Mouse (Mus musculus) heart, embryonic 16.5 days (tissue): Measurements from ENCODE around the gene Hk2. TPM values are rescaled to one million over a fixed set of nuclear protein-coding genes. Genes with fewer than 3 reads are reported as not detected.
A peak's percentile ranks its signal among the peaks of the same experiment; 100 is the strongest.

ENCODE experiments used
- ATAC-seq: fragments of 200-750 bp; cut with Nextera tagmentation; replicated peaks from 2 replicates; pipeline ENCODE4 v1.8.0; 2017; ENCODE audit warnings: moderate number of reproducible peaks; ENCODE audit not compliant: insufficient read depth, low FRiP score; ENCODE audit errors: extremely low read depth
- H3K27ac ChIP-seq: fragments of 300-500 bp; sonication (generic); 2 replicates; pipeline ENCODE4 v1.5.1; 2014; ENCODE audit warnings: mild to moderate bottlenecking, low read length, control low read depth, moderate library complexity
- H3K27me3 ChIP-seq: fragments of 300-500 bp; sonication (generic); 2 replicates; pipeline ENCODE4 v1.6.1; 2014; ENCODE audit warnings: low read length, mixed read lengths; ENCODE audit not compliant: control insufficient read depth, insufficient read depth
- H3K36me3 ChIP-seq: fragments of 300-500 bp; sonication (generic); 2 replicates; pipeline ENCODE4 v1.6.1; 2014; ENCODE audit not compliant: control insufficient read depth, insufficient read depth
- H3K4me1 ChIP-seq: fragments of 300-500 bp; sonication (generic); 2 replicates; pipeline ENCODE4 v1.6.1; 2014; ENCODE audit warnings: low read length, mixed read lengths; ENCODE audit not compliant: control insufficient read depth, insufficient read depth
- H3K4me2 ChIP-seq: fragments of 300-500 bp; sonication (generic); 2 replicates; pipeline ENCODE4 v1.6.1; 2014; ENCODE audit warnings: low read depth, mild to moderate bottlenecking, control low read depth, low read length
- H3K4me3 ChIP-seq: fragments of 300-500 bp; sonication (generic); 2 replicates; pipeline ENCODE4 v1.5.1; 2014; ENCODE audit warnings: mild to moderate bottlenecking, control low read depth, low read length
- H3K9ac ChIP-seq: fragments of 300-500 bp; sonication (generic); 2 replicates; pipeline ENCODE4 v1.6.1; 2014; ENCODE audit warnings: low read length, control low read depth
- H3K9me3 ChIP-seq: fragments of 300-500 bp; sonication (generic); replicated peaks from 2 replicates; pipeline ENCODE4 v1.6.1; 2016; ENCODE audit warnings: low read length; ENCODE audit not compliant: control insufficient read depth
- WGBS: fragments of 180-500 bp; shearing (Covaris S2); extraction: QIAGEN DNeasy Blood & Tissue Kit; methylation state at CpG from one replicate; pipeline ENCODE4 v1.1.7; 2014; 5-methylcytosine and 5-hydroxymethylcytosine counted together
- polyA plus RNA-seq: library from polyadenylated mRNA; unstranded; fragments of >200 nt; fragmentation: Nextera tagmentation; extraction: Ambion mirVana; gene quantifications from 2 replicates; pipeline ENCODE4 v1.2.1, GENCODE M21; 2015

Hk2 gene
- polyA plus RNA-seq, 1 experiment from 2014 or later: 37.4 TPM

GRCm38 (mm10) chr6:82740269-82740668, 34.0 kb downstream of the Hk2 start:
- WGBS: 16% methylated on average over 6 of the region's 6 CpGs
- peak overlapping the region; percentile 14 for H3K27ac ChIP-seq
- peaks cover 37% of the 10 kb centered on the region for H3K36me3 ChIP-seq

DNA sequence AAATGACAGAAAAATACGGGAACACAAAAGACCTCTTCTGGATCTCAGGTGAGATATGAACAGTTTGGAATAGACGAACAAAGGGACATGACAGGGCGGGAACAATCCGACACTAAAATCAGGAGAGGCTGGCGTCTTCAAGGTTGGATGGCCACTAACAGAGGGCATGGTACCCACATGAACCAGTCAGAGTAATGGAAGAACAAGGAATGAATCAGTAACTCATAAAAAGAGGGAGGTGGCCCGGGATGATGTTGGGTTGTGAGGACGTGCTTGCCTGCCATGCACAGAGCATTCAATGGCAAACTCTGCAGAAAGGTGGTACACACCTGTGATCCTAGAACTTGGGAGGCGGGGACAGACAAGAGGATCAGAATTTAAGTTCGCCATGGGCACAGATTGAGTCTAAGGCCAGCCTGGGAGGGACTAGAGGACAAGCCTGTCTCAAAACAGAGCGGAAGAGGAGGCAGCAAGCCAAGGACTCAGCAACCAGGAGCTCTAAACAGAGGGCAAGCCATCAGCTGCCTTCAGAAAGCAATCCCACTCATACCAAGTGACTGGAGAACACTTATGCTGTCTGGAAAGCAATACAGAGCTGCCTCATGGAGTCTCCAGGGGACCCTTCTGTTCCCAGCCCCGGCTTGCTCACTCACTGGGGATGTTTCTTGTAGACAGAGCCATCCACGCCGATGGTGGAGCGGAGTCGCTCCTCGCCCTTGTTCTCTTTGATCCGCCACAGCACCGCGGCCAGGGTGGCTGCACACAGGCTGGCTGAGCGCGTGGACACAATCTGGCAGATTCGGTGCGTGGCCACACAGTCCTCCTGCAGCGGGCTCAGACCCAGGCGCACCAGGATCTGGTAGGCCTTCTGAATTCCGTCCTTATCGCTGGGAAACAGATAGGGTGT, 36.4 kb downstream of the Hk2 start:
- ATAC-seq: no peak
- no peaks in the 10 kb centered on the region for H3K9me3 ChIP-seq
- H3K9ac ChIP-seq: no peak overlapping the region
- no peak overlapping the region for H3K4me2 ChIP-seq
- no peaks in the 10 kb centered on the region for H3K27me3 ChIP-seq
- peaks cover 39% of the 10 kb centered on the region for H3K36me3 ChIP-seq
- H3K27ac ChIP-seq: no peak overlapping the region
- H3K4me3 ChIP-seq: no peak overlapping the region
- 87% methylated on average over 27 of the region's 27 CpGs for WGBS
- H3K4me1 ChIP-seq: peaks cover 5% of the 10 kb centered on the region; the same call in 1 of the 2 replicates

More at GRCm38 (mm10) chr6:82740269-82740668, 34.0 kb downstream of the Hk2 start:
- Histone ChIP-seq H3K4me2 (peak overlapping the region; percentile 33; the same call in 1 of the 2 replicates), H3K4me3 (no peak overlapping the region), H3K9me3 (no peaks in the 10 kb centered on the region), H3K4me1 (peaks cover 5% of the 10 kb centered on the region; the same call in 1 of the 2 replicates), H3K27me3 (no peaks in the 10 kb centered on the region), H3K9ac (peak overlapping the region; percentile 31; the same call in 1 of the 2 replicates)
- peak; percentile 29 for ATAC-seq

- H3K4me1 ChIP-seq: peaks cover 5% of the 10 kb centered on the region; the same call in 1 of the 2 replicates
- ATAC-seq: no peak
- H3K4me2 ChIP-seq: no peak overlapping the region
- no peak overlapping the region for H3K9ac ChIP-seq
- no peaks in the 10 kb centered on the region for H3K27me3 ChIP-seq
- peaks cover 35% of the 10 kb centered on the region for H3K36me3 ChIP-seq
- no peak overlapping the region for H3K4me3 ChIP-seq
- no peak overlapping the region for H3K27ac ChIP-seq
- H3K9me3 ChIP-seq: no peaks in the 10 kb centered on the region
- WGBS: 79% methylated on average over 25 of the region's 25 CpGs
These were observed 37.3 kb downstream of the Hk2 start for GRCm38 (mm10) chr6:82736626-82737600.

DNA sequence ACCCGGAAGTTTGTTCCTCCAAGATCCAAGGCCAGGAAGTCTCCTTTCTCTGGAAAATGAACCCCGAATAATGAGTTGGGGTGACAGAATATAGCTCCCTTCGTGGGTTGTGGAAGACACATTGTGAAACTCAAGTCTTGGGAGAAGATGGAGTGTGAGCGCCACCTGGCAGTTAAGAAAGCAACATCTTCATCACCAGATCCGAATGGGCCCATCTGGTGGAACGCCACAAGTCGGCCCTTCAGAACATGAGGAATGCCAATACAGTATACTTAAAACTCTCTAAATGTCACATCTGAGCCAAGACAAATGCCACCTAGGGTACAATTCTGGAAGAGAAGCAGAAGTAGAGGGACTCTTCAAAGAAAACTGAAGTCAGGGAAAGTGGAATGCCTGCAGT, 38.9 kb downstream of the Hk2 start:
- no peak overlapping the region for H3K27ac ChIP-seq
- H3K9me3 ChIP-seq: no peaks in the 10 kb centered on the region
- 74% methylated on average over 7 of the region's 7 CpGs for WGBS
- H3K4me1 ChIP-seq: peaks cover 1% of the 10 kb centered on the region; the same call in 1 of the 2 replicates
- no peak for ATAC-seq
- H3K9ac ChIP-seq: no peak overlapping the region
- no peak overlapping the region for H3K4me3 ChIP-seq
- H3K36me3 ChIP-seq: peaks cover 47% of the 10 kb centered on the region
- H3K4me2 ChIP-seq: no peak overlapping the region
- no peaks in the 10 kb centered on the region for H3K27me3 ChIP-seq

DNA sequence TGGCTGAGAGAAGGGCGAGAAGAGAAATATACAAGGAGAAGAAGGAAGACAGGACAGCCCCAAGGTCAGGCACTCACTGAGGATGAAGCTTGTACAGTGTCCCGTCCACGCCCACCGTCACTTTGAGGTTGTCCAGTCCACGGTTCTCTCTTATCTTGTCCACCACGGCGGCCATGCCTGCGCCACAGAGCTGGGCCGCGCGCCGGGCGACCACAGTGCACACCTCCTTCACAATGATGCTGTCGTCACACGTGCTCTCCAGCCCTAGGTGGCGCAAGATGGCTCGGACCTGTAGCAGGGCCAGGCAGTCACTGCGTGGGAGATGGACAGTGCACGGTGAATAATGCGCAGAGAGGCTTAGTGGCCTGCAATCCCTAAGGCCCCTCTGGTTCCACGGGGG, 45.6 kb downstream of the Hk2 start:
- Histone ChIP-seq H3K27ac (no peak overlapping the region), H3K4me1 (peaks cover 2% of the 10 kb centered on the region), H3K36me3 (peaks cover 34% of the 10 kb centered on the region), H3K4me3 (no peak overlapping the region), H3K9me3 (no peaks in the 10 kb centered on the region), H3K27me3 (no peaks in the 10 kb centered on the region), H3K4me2 (no peak overlapping the region), H3K9ac (no peak overlapping the region)
- 54% methylated on average over 21 of the region's 21 CpGs for WGBS
- peak; percentile 43; the same call in 1 of the 2 replicates for ATAC-seq

GRCm38 (mm10) chr6:82727206-82727605, 47.0 kb downstream of the Hk2 start:
- Histone ChIP-seq H3K4me3 (no peak overlapping the region), H3K36me3 (peaks cover 31% of the 10 kb centered on the region), H3K4me1 (peaks cover 11% of the 10 kb centered on the region), H3K27me3 (no peaks in the 10 kb centered on the region), H3K9me3 (no peaks in the 10 kb centered on the region), H3K4me2 (no peak overlapping the region), H3K9ac (no peak overlapping the region), H3K27ac (no peak overlapping the region)
- no peak for ATAC-seq
- WGBS: 83% methylated on average over 13 of the region's 13 CpGs

GRCm38 (mm10) chr6:82723321-82723720, 50.9 kb downstream of the Hk2 start:
- Histone ChIP-seq H3K27ac (peak overlapping the region; percentile 80), H3K36me3 (peaks cover 15% of the 10 kb centered on the region), H3K4me2 (0 out of 2 replicates have a peak overlapping the region, but pooled peaks have one; percentile 13), H3K4me3 (no peak overlapping the region), H3K4me1 (peaks cover 17% of the 10 kb centered on the region), H3K9ac (peak overlapping the region; percentile 31), H3K9me3 (no peaks in the 10 kb centered on the region), H3K27me3 (no peaks in the 10 kb centered on the region)
- 25% methylated on average over 5 of the region's 5 CpGs for WGBS
- peak; percentile 53; the same call in 1 of the 2 replicates for ATAC-seq

DNA sequence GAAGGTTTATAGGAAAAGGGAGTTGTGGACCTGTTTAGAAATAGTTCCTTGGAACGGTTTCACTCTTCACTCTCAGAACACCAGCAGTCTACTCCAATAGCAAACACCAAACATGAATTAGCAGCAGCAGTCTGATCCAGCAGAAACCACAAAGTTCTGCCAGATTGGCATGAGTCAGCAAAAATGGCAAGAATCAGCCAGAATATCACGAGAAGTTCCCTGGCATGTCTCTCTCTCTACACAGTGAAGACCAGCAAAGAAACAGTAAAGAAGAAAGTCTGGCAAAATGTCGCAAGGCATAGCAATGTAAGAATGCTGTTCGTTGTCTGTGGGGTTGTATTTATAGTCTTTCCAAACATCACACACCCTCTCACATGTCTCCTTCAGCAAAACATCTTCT, 58.1 kb downstream of the Hk2 start:
- no peak overlapping the region for H3K4me2 ChIP-seq
- H3K36me3 ChIP-seq: no peaks in the 10 kb centered on the region
- H3K4me3 ChIP-seq: no peak overlapping the region
- H3K27me3 ChIP-seq: no peaks in the 10 kb centered on the region
- WGBS: 69% methylated on average over 4 of the region's 4 CpGs
- peaks cover 2% of the 10 kb centered on the region; the same call in 1 of the 2 replicates for H3K4me1 ChIP-seq
- no peak for ATAC-seq
- no peaks in the 10 kb centered on the region for H3K9me3 ChIP-seq
- no peak overlapping the region for H3K9ac ChIP-seq
- no peak overlapping the region for H3K27ac ChIP-seq
